Comparison of ENCODE assay signal across 8 mouse cellular contexts in genomic region chr8:22397811-22398141, GRCm38 (mm10). TPM values are rescaled to one million over a fixed set of nuclear protein-coding genes. Genes with fewer than 3 reads are reported as not detected.
DNase-seq lines count a peak whose midpoint lies in the region; ATAC-seq and TF ChIP-seq lines count a peak whose summit lies in the region.

No protein-coding gene starts in this region.

- intact Hi-C loops in heart, postnatal 10 days (cut with DNase I), result loop anchor here (5.0 to 10.0 kb wide), 2 partner anchors 205 to 333 kb away; partner anchors contain the start of genes Alg11, Atp7b and Vps36

- 1% methylated on average over 13 of the region's 13 CpGs for WGBS in heart, embryonic 11.5 days (ENCODE audit: insufficient replicate concordance)
- WGBS in forebrain, embryonic 15.5 days, result 2% methylated on average over 13 of the region's 13 CpGs
- 4% methylated on average over 13 of the region's 13 CpGs for WGBS in macrophage (ENCODE audit: missing documents)

- H3K79me2 ChIP-seq in macrophage (ENCODE audit: inconsistent target), result no peaks in the 10 kb centered on the region

- H3K9ac ChIP-seq in heart, embryonic 11.5 days (ENCODE audit: low read depth, low read length), result peak overlapping the region; percentile 87
- H3K9ac ChIP-seq in forebrain, embryonic 15.5 days (replicated peaks), result peak overlapping the region; percentile 79

- H3K4me3 ChIP-seq in heart, embryonic 11.5 days (ENCODE audit: low read depth, low read length), result peak overlapping the region; percentile 89
- H3K4me3 ChIP-seq in E14TG2a.4 (replicated peaks; ENCODE audit: low read length) (peak overlapping the region; percentile 92), macrophage (ENCODE audit: inconsistent target) (peak overlapping the region; percentile 46)
- peak overlapping the region; percentile 69 for H3K4me3 ChIP-seq in forebrain, embryonic 15.5 days

- no peaks in the 10 kb centered on the region for H3K4me1 ChIP-seq in heart, embryonic 11.5 days (ENCODE audit: control insufficient read depth, insufficient read depth, low read length)
- peaks cover 31% of the 10 kb centered on the region for H3K4me1 ChIP-seq in E14TG2a.4 (replicated peaks; ENCODE audit: low read depth, low read length)
- H3K4me1 ChIP-seq in forebrain, embryonic 15.5 days, result peaks cover 14% of the 10 kb centered on the region

- DNase-seq in heart, postnatal 10 days, result no peak
- no peak for DNase-seq in adrenal gland, postnatal 36 days

- peak overlapping the region; percentile 95 for H3K4me2 ChIP-seq in heart, embryonic 11.5 days
- peak overlapping the region; percentile 64 for H3K4me2 ChIP-seq in forebrain, embryonic 15.5 days (replicated peaks)

- no peak for TF ChIP-seq CTCF in E14TG2a.4 (conservative IDR thresholded peaks at IDR 0.05; ENCODE audit: low read length)

- H3K36me3 ChIP-seq in heart, embryonic 11.5 days (ENCODE audit: control insufficient read depth, insufficient read depth, low read length), result no peaks in the 10 kb centered on the region
- peaks cover 30% of the 10 kb centered on the region for H3K36me3 ChIP-seq in E14TG2a.4 (ENCODE audit: insufficient read depth, low read length)
- H3K36me3 ChIP-seq in forebrain, embryonic 15.5 days, result no peaks in the 10 kb centered on the region
- no peaks in the 10 kb centered on the region for H3K36me3 ChIP-seq in macrophage (ENCODE audit: inconsistent target)

- H3K27ac ChIP-seq in heart, embryonic 11.5 days (ENCODE audit: low read depth, low read length), result peak overlapping the region; percentile 66; the same call in 1 of the 2 replicates
- H3K27ac ChIP-seq in forebrain, embryonic 15.5 days (replicated peaks), result peak overlapping the region; percentile 75
- H3K27ac ChIP-seq in macrophage, result no peak overlapping the region

- no peaks in the 10 kb centered on the region for H3K27me3 ChIP-seq in heart, embryonic 11.5 days (ENCODE audit: control insufficient read depth, insufficient read depth, low read length)
- H3K27me3 ChIP-seq in E14TG2a.4 (ENCODE audit: insufficient read depth, low read length), result no peaks in the 10 kb centered on the region
- H3K27me3 ChIP-seq in forebrain, embryonic 15.5 days, result no peaks in the 10 kb centered on the region

- ATAC-seq in heart, embryonic 11.5 days (replicated peaks; ENCODE audit: insufficient number of reproducible peaks, low FRiP score, low TSS enrichment), result no peak
- ATAC-seq in forebrain, embryonic 15.5 days (replicated peaks), result no peak
- no peak for ATAC-seq in monocyte, adult 5-6 weeks (replicated peaks; ENCODE audit: insufficient number of reproducible peaks, low FRiP score, low TSS enrichment, poor library complexity, severe bottlenecking)
- ATAC-seq in frontal cortex, adult (ENCODE audit: low TSS enrichment), result no peak

- no peaks in the 10 kb centered on the region for H3K9me3 ChIP-seq in heart, embryonic 11.5 days (replicated peaks; ENCODE audit: control insufficient read depth, low read length)
- no peaks in the 10 kb centered on the region for H3K9me3 ChIP-seq in E14TG2a.4 (ENCODE audit: low read length)
- H3K9me3 ChIP-seq in forebrain, embryonic 15.5 days, result no peaks in the 10 kb centered on the region

RNA-seq across cellular contexts. Expression of gene Slc25a15, which starts 0.6 kb away (rescaled TPM):
- polyA plus RNA-seq in heart, embryonic 11.5 days (2014; fragmentation: Nextera tagmentation; extraction: Ambion mirVana), result 11.1 and 14.9 TPM in 2 replicates
- total RNA-seq in heart, postnatal 10 days (2021), result 10 to 100 TPM; 12.8 to 13.7 TPM
- 8.9 and 9.1 TPM in 2 replicates for polyA plus RNA-seq in forebrain, embryonic 15.5 days (2015; fragmentation: Nextera tagmentation; extraction: Ambion mirVana)
- total RNA-seq in macrophage (2018; cell fraction: chromatin; rRNA removed), result 1 to 10 TPM in 20 of 26 experiments, under 1 TPM in 6; 0.27 to 7.6 (median 2.1) TPM
- total RNA-seq in macrophage (2018; cell fraction: cytosol; rRNA removed), result 1 to 10 TPM; 3.6 to 9.3 (median 5.6) TPM
- total RNA-seq in macrophage (2018; cell fraction: nucleus; rRNA removed), result 1 to 10 TPM; 1.2 to 9.2 (median 2.7) TPM
- 3.6 to 8.9 TPM (median 4.3 TPM) in 3 replicates for polyA plus RNA-seq in macrophage (2018)
- 2.8 to 5.7 TPM (median 3.0 TPM) in 3 replicates for total RNA-seq in monocyte, adult 5-6 weeks (2017)
- 10 to 100 TPM; 13.5 to 16.0 TPM for total RNA-seq in adrenal gland, postnatal 36 days (2021)

RNA-seq across cellular contexts. Expression of gene Mrps31, which starts 13.4 kb away (rescaled TPM):
- 46.9 and 47.4 TPM in 2 replicates for polyA plus RNA-seq in heart, embryonic 11.5 days (2014; fragmentation: Nextera tagmentation; extraction: Ambion mirVana)
- total RNA-seq in heart, postnatal 10 days (2021), result 10 to 100 TPM; 53.9 to 54.4 TPM
- polyA plus RNA-seq in forebrain, embryonic 15.5 days (2015; fragmentation: Nextera tagmentation; extraction: Ambion mirVana), result 32.8 and 33.9 TPM in 2 replicates
- 10 to 100 TPM in 10 of 26 experiments, 1 to 10 TPM in 16; 1.1 to 17.6 (median 7.0) TPM for total RNA-seq in macrophage (2018; cell fraction: chromatin; rRNA removed)
- 10 to 100 TPM in 22 of 26 experiments, 1 to 10 TPM in 4; 7.2 to 16.3 (median 12.6) TPM for total RNA-seq in macrophage (2018; cell fraction: cytosol; rRNA removed)
- 10 to 100 TPM in 9 of 26 experiments, 1 to 10 TPM in 17; 2.7 to 19.2 (median 6.4) TPM for total RNA-seq in macrophage (2018; cell fraction: nucleus; rRNA removed)
- polyA plus RNA-seq in macrophage (2018), result 13.7 to 20.2 TPM (median 18.1 TPM) in 3 replicates
- total RNA-seq in monocyte, adult 5-6 weeks (2017), result 11.2 to 22.1 TPM (median 17.3 TPM) in 3 replicates
- 10 to 100 TPM; 42.1 to 43.0 TPM for total RNA-seq in adrenal gland, postnatal 36 days (2021)
